Mouse (Mus musculus): ENCODE results near the gene Bzw2.

Gene Bzw2

GRCm38 (mm10) chr12:36136285-36136684 lies 21.6 kb downstream of the Bzw2 start:
- in situ Hi-C loops (cut with MboI, MseI) = no loop called here

- in situ Hi-C loops (cut with MboI, MseI) = no loop called here
Observed at GRCm38 (mm10) chr12:36135409-36135808, 22.5 kb downstream of the Bzw2 start.

GRCm38 (mm10) chr12:36134111-36134510 lies 23.8 kb downstream of the Bzw2 start:
- in situ Hi-C loops (cut with MboI, MseI) = no loop called here

- in situ Hi-C loops (cut with MboI, MseI) = no loop called here
Observed at GRCm38 (mm10) chr12:36133547-36133946, 24.3 kb downstream of the Bzw2 start.

GRCm38 (mm10) chr12:36132668-36133067 lies 25.2 kb downstream of the Bzw2 start:
- in situ Hi-C loops (cut with MboI, MseI) = no loop called here

GRCm38 (mm10) chr12:36132254-36132653 lies 25.6 kb downstream of the Bzw2 start:
- in situ Hi-C loops (cut with MboI, MseI) = no loop called here

GRCm38 (mm10) chr12:36129826-36130225 lies 28.1 kb downstream of the Bzw2 start:
- in situ Hi-C loops (cut with MboI, MseI) = no loop called here

GRCm38 (mm10) chr12:36126049-36126448 lies 31.8 kb downstream of the Bzw2 start:
- in situ Hi-C loops (cut with MboI, MseI) = no loop called here

- in situ Hi-C loops (cut with MboI, MseI) = no loop called here
Observed at GRCm38 (mm10) chr12:36119244-36119643, 38.6 kb downstream of the Bzw2 start.

GRCm38 (mm10) chr12:36117161-36117560 lies 40.7 kb downstream of the Bzw2 start:
- in situ Hi-C loops (cut with MboI, MseI) = no loop called here

GRCm38 (mm10) chr12:36112081-36112480 lies 45.8 kb downstream of the Bzw2 start:
- in situ Hi-C loops (cut with MboI, MseI) = no loop called here

- in situ Hi-C loops (cut with MboI, MseI) = no loop called here
Observed at GRCm38 (mm10) chr12:36111110-36111509, 46.8 kb downstream of the Bzw2 start.

- in situ Hi-C loops (cut with MboI, MseI) = no loop called here
Observed at GRCm38 (mm10) chr12:36110457-36110856, 47.4 kb downstream of the Bzw2 start.

GRCm38 (mm10) chr12:36108442-36108841 lies 49.4 kb downstream of the Bzw2 start:
- in situ Hi-C loops (cut with MboI, MseI) = loop anchor here (5.0 to 10.0 kb wide), 2 partner anchors 216 to 724 kb away; no protein-coding TSS in a partner anchor

- in situ Hi-C loops (cut with MboI, MseI) = loop anchor here (10.0 kb wide), 1 partner anchor 719 kb away; no protein-coding TSS in a partner anchor
Observed at GRCm38 (mm10) chr12:36103592-36103910, 54.3 kb downstream of the Bzw2 start.

- in situ Hi-C loops (cut with MboI, MseI) = loop anchor here (10.0 kb wide), 1 partner anchor 718 kb away; no protein-coding TSS in a partner anchor
Observed at GRCm38 (mm10) chr12:36102733-36103591, 54.9 kb downstream of the Bzw2 start.

- in situ Hi-C loops (cut with MboI, MseI) = no loop called here
Observed at GRCm38 (mm10) chr12:36095371-36095880, 62.5 kb downstream of the Bzw2 start.

- in situ Hi-C loops (cut with MboI, MseI) = no loop called here
Observed at GRCm38 (mm10) chr12:36093081-36093670, 64.7 kb downstream of the Bzw2 start.

- in situ Hi-C loops (cut with MboI, MseI) = no loop called here
Observed at GRCm38 (mm10) chr12:36091964-36092363, 65.9 kb downstream of the Bzw2 start.

GRCm38 (mm10) chr12:36089221-36089620 lies 68.7 kb downstream of the Bzw2 start:
- in situ Hi-C loops (cut with MboI, MseI) = no loop called here

GRCm38 (mm10) chr12:36088804-36089203 lies 69.1 kb downstream of the Bzw2 start:
- in situ Hi-C loops (cut with MboI, MseI) = no loop called here

GRCm38 (mm10) chr12:36085380-36085779 lies 72.5 kb downstream of the Bzw2 start:
- in situ Hi-C loops (cut with MboI, MseI) = no loop called here

Data from T-helper 2 cell (primary cell).